Mouse (Mus musculus) skeletal muscle tissue, adult 2 months (tissue): Measurements from ENCODE around the gene Gfm2.

Source experiments
- DNase-seq: peaks from one replicate; pipeline ENCODE4 v3.0.0-alpha.2; 2012; ENCODE audit warnings: low read depth, low spot score

The Gfm2 gene

DNA sequence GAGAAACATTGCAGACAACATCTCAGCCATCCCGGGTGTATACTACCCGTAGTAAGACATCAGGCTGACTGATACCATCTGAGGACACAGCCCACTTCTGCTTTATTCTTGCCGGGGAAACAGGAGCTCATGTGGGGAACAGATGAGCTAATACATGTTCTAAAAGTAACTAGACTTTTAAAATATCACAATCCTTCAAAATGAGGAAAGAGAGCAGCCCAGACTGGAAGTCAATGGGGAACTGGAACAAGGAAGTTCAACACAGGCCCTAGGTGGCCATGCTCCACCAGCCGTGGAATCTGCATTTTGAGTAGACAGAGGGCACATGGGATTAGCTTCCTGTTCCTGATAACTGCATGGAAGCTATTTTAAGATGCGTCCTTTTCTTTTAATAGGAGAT, 50.0 kb downstream of the Gfm2 start:
- peak; percentile 43 for DNase-seq

DNA sequence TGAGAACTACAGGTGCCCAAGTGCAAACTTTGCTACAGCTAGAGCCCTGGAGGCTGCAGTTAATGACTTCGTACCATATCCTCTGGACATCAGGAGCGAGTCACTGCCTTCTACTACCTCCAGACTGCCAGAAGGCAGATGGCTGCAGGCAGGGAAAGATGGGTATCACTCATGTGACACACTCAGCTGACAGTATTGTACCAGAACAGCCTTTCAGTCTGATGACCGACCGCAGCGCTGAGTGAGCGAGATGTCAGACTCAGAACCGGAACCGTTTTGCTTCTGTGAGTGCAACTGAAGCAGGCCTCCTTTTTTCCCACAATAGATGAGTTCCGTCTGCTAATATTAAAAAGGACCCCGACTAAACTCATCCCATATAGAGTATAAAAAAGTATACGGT, 54.9 kb downstream of the Gfm2 start:
- no peak for DNase-seq

DNA sequence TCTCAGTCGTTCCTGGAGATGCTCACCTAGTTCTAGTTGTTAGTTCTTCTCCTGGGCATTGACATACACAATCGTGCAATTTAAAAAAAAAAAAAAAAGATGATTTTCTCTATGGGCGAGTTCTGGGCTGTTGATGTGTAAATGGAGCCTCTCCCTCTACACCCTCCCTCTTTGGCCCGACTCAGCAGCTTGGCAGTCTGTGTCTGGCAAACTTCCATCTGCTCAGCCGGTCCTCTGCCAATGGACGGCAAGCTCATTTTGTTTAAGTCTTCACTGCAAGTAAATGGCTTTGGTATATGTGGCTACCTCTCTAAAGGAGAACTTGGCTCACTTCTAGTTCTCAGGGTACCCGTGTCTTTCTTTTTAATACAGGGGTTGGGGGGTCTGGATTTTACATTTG, 55.7 kb downstream of the Gfm2 start:
- peak; percentile 77 for DNase-seq

DNA sequence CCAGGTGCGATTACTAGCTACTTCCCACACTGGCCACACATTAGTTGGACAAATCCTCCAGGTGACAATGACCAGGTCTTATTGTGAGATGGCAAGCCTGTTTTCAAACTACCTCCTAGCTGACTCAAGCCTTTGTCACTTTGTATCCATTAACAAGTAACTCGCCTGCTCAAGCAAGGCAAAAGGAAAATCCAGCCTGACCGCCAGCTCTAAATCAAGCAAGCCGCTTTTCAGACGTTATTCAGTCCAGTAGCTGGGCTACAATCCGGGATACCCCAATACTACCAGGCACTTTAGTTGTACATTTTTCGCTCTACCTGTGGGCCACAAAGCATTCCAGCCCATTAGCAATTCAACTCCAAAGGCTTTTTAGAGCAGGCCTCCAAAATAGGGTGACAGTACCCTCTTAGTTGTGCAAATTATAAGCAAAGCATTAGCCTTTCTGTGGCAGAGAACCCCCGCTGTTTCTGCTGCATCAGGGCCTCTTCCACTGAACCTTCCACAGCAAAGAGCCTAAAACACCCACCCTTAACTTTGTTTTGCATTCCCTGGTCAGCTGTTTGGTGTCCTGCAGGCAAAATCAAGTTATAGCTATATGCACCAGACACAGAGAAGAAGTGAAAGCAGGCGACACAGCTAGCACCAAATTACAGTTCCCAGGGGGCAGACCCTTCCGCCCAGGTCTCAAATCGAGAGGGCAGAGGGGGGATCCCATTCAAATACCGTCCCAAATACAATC, 58.6 kb downstream of the Gfm2 start:
- no peak for DNase-seq

DNA sequence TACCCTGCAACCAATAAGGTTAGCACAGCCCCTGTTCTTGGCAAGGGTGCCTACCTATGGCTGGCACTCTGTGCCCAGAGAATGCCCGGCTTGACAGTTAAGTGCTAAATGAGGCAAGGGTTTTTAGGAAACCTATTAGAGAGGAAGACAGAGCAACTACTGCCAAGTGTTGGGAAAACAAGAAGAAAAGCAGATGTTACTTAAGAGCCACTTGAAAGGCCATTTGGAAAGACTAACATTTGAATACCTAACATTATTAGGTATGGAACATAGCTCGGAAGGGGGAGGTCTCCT, 59.1 kb downstream of the Gfm2 start:
- DNase-seq, result no peak

DNA sequence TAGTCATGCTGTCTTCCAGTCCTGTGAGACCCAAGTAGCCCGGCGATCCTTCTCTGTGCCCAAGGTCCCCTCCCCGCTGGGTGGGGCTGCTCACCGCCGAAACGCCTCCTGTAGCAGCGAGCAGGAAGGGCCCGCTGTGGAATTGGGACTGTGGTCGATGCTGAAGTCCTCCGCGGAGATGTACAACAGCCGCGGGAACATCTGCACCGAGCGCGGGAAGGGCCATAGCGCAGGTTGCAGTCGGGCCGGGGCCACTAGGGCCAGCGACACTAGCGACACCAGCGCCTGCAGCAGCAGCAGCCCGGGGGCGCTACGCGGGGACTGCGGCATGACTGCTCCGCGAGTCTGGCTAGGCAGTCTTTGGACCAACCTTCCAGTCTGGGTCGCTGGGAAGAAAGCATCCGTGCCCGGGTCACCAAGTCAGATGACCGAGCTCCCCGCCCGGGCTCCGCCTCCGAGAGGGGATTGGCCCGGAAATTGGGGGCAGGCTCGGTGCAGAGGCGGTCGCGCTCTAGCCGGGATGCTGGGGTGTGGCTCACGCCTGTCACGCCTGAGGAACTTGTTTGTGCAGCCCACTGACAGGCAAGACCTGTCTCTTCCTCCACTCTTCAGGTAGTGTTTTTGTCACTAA, 60.3 kb downstream of the Gfm2 start, which contains the start of gene Hexb:
Gene Hexb (minus strand): TSS at position 426 of the 631 bp plus-strand sequence.
- DNase-seq, result peak; percentile 78

DNA sequence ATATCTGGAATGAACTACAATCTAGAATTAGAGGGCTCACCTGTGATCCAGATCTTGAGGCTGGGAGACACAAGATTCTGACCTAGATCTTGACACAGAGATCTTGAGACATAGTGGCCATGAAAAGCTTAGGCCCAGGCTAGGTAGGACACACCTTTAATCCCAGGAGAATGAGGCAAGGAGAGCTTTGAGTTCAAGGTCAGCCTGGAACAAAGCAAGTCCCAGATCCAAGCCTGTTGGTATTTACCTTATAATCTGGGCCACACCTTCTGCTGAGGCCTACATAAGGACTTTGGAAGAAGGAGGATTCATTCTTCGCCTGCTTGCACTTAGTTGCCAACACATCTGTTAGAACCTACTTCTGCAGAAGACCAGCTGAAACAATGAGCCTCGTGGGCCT, 61.4 kb downstream of the Gfm2 start:
- no peak for DNase-seq

DNA sequence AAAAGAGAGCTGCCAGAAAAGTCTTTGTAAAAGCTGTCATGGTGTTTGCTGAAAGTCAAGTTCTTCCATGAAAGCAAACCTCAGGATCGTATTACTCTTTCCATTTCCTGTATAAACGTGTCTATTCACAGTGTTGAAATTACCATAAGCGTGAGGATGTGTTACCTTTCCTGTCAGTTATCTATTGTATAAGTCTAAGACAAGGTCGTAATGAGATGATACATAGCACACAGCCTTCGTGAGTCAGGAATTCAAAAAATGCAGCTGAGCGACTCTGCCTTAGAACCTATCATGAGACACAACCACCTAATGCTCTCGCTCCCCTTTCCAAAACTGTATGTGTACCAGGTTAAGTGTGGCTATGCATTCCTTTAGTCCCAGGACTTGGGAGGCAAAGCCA, 63.3 kb downstream of the Gfm2 start:
- DNase-seq, result no peak

DNA sequence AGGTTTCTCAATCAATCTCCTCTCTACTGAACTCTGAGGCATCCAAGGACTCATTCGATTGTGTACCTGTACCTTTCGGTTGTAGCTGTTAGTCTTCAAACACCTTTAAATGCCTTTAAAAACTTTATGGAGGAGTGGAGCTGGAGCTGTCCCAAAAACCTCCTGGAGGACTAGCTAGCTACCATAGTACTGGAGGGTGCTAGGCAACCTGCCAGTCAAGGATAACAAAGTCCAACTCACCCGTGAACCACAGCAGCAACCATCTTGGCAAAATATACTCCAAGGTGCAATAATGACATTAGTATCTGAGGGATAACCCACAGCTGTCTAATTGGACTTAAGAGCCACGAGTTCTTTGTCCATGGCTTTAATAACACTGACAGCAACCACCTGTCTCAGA, 64.2 kb downstream of the Gfm2 start:
- no peak for DNase-seq

DNA sequence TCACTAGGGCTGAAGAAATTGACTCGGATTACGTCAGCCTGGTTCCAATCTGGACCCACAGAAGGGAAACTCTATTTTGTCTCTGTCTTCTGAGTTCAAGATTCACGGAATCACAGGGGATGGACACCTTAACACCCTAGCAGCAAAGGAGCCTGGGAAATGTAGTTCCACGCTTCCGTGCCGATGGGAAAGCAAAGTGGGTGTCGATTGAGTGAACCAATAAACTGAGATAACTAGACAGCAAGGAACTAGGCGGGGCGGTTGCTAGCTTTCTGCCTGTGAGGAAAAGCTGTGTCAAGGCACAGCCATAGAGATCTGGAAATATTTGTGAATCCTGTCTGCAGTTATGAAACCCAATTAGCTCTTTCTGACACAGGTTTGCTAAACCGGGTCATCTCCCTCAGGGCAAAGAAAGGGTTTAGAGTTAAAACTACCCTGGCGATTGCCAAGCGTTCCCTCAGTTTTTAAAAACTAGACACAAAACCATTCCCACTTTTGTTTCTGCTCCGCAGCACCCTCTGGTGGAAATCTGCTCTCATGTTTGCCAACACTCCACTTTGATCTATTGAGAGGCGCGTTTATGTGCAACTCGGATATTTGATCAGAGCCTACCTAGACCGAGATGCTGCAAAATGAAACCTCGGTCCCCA, 67.4 kb downstream of the Gfm2 start:
- DNase-seq, result peak; percentile 71

DNA sequence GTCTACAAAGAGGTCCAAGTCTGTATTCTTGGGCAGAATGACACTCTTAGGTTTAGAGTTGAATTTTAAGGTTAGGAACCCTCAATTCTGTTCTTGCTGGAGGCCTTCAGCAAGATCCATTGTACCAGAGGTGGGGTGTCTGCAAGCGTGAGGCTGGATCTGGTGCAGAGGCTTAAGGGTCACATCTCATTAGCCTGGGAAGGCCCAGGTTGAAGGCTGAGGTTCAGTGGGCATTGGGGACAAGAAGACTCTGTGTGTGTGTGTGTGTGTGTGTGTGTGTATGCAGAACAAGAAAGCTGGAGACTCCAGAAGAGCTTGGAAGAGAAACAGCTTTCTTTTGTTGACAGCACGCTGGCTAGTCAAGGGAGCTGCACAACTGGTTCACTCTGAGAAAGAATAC, 68.3 kb downstream of the Gfm2 start:
- no peak for DNase-seq

DNA sequence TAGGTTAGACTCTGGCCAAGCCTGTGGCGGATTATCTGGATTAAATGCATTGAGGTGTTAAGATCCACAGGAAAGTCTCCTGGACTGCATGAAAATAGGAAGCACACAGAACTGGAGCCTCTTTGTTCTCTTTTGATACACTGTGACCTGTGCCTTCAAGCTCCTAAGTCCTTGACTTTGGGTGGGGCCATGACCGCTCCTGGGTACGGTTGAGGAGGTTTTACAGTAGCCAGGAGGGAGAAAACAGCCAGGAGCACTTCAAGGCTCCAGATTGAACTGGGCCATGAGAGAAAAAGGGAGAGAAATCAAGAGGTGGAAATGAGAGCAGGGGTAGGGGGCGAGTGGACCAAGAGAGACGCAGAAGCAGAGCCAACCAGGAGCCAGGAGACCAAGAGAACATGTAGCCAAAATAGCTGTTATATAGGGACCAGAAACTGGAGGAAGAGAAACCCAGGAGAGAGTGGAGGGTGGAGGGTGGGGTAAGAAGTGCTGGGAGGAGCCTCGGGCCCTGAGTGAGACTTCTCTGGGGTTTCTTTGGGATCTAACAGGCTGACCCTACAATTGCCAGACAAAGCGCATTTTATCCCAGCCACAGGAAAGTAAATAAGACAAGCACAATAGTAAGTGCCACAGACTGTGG, 69.9 kb downstream of the Gfm2 start:
- DNase-seq, result no peak

DNA sequence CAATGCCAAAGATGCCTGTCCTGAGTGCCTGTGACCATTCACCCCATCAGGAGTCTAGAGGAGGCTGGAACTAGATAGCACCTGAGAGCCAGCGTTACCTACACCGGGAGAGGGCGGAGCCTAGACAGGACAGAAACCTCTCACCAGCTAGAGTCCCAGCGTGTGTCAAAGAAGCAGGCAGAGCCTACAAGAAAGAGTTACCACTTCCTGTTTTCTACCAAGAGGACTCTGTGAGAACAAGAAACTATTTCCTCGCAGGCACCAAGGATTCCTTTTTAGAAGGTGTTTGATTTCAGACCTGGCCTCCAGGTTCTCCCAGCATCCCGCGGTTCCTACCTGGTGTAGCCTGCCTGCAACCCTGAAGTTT, 70.4 kb downstream of the Gfm2 start:
- DNase-seq, result no peak

DNA sequence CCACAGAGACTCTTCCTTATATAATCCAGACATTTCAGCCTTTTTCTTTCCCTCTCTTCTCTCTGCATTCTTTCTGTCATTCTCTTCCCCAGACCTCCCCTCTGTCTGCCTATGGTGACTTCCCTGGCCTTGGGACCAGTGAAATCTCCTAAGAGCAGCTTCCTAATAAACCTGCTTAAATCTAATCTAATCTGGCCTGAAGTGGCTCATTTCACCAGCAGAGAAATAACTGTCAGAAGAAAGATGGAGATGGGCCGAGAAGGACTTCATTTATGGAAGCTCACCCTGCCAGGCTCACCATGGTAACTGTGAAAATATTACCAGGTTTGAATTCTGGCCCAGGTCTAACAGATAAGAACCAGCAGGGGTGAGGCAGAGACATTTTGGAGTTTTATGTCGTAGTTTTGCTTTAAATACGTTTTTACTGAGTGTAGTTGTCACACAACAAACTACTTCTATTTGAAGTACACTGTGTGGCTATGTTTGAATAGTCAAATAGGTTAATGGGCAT, 70.8 kb downstream of the Gfm2 start:
- DNase-seq, result no peak

DNA sequence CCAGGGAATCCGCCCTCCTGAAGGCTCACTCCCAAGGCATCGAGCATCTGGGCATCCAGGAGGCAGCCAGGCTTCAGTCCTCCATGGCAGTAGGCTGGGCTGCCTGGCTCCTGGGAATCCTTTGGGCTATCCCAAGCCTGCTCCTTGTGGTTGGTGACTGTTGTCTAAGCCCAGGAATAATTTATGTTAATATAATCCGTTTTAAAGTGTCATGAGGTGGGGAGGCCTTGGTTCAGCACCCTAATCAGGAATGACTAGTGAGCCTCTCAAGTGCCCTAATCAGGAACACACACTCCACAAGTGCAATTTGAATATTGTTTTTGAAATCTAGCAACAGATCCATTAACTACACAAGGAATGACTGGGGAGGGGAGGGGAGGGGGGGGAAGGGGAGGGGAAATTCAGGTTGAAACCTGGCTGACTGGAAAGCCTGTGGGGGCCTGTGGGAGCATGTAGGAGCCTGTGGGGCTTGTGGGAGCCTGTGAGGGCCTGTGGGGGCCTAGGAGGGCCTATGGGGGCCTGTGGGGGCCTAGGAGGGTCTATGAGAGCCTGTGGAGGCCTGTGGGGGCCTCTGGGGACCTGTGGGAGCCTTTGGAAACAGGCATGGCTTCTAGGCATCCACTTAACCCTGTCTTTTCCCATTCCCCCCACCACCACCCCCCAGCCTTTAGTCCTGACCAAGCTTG, 77.0 kb downstream of the Gfm2 start:
- DNase-seq, result no peak

DNA sequence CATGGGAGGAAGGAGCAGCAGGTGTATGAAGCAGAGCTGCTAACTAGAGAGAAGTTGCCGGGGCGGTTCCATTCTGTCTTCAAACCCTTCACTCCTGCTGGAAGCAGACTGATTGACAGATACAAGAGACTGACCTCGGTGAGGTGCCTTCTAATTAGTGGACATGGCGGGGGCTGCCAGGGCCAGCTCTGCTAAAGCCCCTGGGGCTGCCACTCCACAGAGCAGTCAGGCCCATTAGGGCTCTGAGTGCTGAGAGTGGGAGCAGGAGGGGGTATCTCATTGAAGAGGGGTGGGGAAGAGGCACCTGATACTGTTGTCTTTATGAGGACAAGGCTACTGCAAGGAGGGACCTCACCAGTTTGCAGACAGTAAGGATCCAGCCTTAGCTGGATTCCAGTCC, 77.8 kb downstream of the Gfm2 start:
- DNase-seq, result no peak

DNA sequence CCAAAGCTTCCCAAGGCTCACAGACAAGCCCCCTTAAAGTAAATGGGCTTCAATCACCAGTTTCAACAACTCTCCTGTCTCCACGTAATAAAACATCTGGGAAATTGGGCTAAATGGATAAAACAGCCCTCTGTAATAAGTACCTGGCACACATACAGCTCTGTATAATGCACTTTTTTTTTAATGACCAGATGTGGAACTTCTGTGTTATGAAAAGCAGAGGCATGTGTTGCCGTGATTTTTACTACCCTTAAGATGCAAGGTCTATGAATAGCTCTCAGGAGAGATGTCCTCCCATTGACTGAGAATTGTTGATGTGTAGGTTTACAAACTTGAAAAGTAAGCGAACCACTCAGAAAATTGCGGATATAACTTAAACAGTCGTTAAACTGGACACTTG, 78.5 kb downstream of the Gfm2 start:
- DNase-seq, result no peak

DNA sequence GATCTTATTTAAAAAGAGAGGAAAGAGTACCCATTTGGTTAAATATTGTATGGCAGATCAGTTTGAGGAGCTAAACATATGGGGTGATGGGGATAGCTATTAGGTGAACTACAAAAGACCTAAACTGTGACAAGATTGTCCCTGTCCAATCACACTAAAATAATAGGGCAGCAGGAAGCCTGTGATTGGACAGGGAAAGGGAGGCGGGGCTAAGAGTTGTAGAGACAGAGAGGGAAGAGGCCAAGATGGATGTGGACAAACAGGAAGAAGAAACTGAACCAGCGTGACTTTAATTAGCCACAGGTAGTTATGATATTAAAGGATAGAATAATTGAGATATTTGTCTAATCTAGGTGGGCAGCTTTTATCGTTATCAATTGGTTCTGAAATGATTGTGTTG, 82.3 kb downstream of the Gfm2 start:
- DNase-seq, result no peak

DNA sequence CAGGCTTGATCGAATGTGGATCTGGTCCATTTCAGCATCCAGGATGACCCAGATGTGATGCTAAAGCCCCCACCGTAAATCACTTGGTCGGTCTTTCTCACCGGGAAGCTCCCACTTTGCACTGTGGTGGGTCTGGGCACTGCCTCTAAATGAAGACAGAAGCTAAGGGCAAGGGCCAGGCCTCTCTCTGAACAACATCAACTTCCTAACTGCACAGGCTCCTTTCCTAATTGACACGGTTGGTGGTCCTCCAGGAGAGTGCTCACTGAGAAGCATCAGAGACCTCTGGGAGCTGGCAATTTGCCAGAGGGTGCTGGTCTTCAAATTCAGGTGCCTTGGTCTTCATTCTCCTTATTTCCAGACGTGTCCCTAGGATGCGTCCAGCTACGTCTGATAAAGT, 86.1 kb downstream of the Gfm2 start:
- no peak for DNase-seq

DNA sequence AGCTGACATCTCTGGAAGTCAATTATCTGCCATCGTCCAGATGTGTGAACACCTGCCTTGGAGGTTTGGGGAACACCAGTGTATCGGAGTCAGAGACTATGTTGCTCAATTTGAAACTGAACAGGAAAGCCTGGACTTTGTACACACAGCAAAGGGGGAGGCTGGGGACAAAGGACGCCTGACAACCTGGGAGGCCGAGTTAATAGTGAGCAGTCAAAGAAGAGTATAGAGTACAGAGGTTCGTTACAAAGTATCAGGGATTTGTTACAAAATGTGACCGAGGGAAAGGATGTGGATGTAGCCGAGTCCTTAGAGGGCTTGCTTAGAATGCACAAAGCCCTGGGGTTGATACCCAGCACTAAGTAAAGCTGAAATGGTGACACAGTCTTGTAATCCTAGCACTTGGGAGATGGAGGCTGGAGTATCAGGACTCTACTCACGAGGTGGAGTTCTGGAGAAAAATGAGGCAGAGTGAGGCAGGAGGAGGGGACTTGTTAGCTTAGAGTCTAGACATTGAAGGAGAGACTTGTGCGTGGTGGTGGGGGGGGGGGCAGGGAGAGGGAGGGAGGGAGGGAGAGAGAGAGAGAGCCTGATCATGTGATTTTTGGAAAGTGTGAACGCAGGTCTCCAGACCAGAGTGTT, 86.7 kb downstream of the Gfm2 start:
- DNase-seq, result no peak

DNA sequence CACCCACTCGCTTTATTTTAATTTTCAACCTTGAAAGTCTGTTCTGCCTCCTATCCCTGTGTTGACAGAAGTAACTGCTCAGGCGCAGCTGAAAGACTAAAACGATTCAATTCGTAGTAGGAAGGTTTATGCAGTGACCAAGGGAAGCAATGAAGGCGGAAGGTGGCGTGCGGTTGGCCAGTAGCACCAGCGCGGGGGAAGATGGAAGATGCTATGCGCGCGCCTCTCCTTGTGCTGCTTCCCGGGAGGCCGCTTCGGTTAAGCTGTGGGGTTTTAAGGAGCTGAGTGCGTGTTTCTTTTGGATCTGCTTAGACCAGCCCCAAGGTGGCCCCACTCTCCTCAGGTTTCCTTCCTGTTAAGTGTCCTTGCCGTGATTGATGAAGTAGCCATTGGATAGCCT, 87.4 kb downstream of the Gfm2 start:
- DNase-seq, result no peak

DNA sequence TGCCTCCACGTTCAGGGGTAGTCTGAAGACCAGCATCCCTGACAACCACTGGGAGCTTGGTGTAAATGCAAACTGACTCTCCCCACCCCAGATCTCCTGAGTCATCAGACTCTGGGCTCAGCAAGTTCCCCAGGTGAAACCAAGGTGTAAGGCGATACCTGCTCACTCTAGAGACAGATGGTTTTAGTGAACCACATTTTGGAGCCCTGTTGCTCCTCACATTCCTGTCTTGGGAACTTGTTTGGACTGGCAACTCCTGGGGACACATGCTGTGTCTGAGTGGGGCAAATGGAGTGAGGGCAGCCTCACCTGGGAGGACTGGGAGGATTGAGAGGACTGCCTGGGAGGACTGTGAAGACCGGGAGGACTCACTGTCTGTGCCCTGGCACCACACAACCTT, 90.1 kb downstream of the Gfm2 start:
- DNase-seq, result no peak
